Mouse (Mus musculus) ES-Bruce4 (cell line): ENCODE results near the gene Neb.

Source experiments
- CTCF ChIP-seq: IDR thresholded peaks from one replicate; pipeline ENCODE4 v1.8.1; 2011; ENCODE audit warnings: low read depth, low read length
- POLR2A ChIP-seq: IDR thresholded peaks from one replicate; pipeline ENCODE4 v1.8.1; 2011; ENCODE audit warnings: low read length; ENCODE audit not compliant: insufficient read depth

DNA sequence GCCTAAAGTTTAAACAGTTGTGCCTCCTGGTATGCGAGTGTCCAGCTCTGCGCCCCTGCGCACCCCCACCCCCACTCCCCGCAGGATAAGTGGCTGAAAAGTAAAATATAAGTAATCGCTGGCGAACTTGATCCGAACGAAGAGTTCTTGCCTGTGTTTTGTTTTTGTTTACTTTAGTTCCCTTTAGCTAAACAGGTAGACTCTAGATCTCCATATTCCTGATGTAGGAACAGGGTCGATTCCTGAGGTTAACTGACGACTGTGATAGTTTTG, 47.2 kb upstream of the Neb start:
- TF ChIP-seq CTCF (no peak), POLR2A (no peak)
